Mouse (Mus musculus): ENCODE results near the gene Bsdc1. TPM values are rescaled to one million over a fixed set of nuclear protein-coding genes. Genes with fewer than 3 reads are reported as not detected.

The Bsdc1 gene
- polyA plus RNA-seq, 2 experiments, result 34.7 to 52.1 TPM

Other genes with a start within 250 kb of the Bsdc1 start
- 1.2 and 1.5 TPM in 2 replicates for gene C77080, start 200.2 kb upstream of the Bsdc1 start, polyA plus RNA-seq (2012; rRNA removed)
- gene C77080, start 200.2 kb upstream of the Bsdc1 start, polyA plus RNA-seq (2014; fragmentation: Nextera tagmentation; extraction: Ambion mirVana), result 0.74 and 0.91 TPM in 2 replicates
- 0.01 and 0.03 TPM in 2 replicates for gene Sync, start 174.0 kb upstream of the Bsdc1 start, polyA plus RNA-seq (2012; rRNA removed)
- 0.08 TPM in 1 of 2 replicates, not detected in the other for gene Sync, start 174.0 kb upstream of the Bsdc1 start, polyA plus RNA-seq (2014; fragmentation: Nextera tagmentation; extraction: Ambion mirVana)
- gene Rbbp4, start 126.2 kb upstream of the Bsdc1 start, polyA plus RNA-seq (2012; rRNA removed), result 45.8 and 60.8 TPM in 2 replicates
- 241 and 248 TPM in 2 replicates for gene Rbbp4, start 126.2 kb upstream of the Bsdc1 start, polyA plus RNA-seq (2014; fragmentation: Nextera tagmentation; extraction: Ambion mirVana)
- gene Zbtb8os, start 125.9 kb upstream of the Bsdc1 start, polyA plus RNA-seq (2012; rRNA removed), result 22.3 and 24.5 TPM in 2 replicates
- 33.2 and 33.8 TPM in 2 replicates for gene Zbtb8os, start 125.9 kb upstream of the Bsdc1 start, polyA plus RNA-seq (2014; fragmentation: Nextera tagmentation; extraction: Ambion mirVana)
- gene Zbtb8a, start 83.5 kb upstream of the Bsdc1 start, polyA plus RNA-seq (2012; rRNA removed), result 1.8 and 2.1 TPM in 2 replicates
- gene Zbtb8a, start 83.5 kb upstream of the Bsdc1 start, polyA plus RNA-seq (2014; fragmentation: Nextera tagmentation; extraction: Ambion mirVana), result 0.41 and 1.1 TPM in 2 replicates
- 0.31 and 0.39 TPM in 2 replicates for gene Zbtb8b, start 20.7 kb upstream of the Bsdc1 start, polyA plus RNA-seq (2012; rRNA removed)
- 0.80 and 0.91 TPM in 2 replicates for gene Zbtb8b, start 20.7 kb upstream of the Bsdc1 start, polyA plus RNA-seq (2014; fragmentation: Nextera tagmentation; extraction: Ambion mirVana)
- gene Tssk3, start 29.4 kb downstream of the Bsdc1 start, polyA plus RNA-seq (2012; rRNA removed), result not detected in 2 replicates
- not detected in 2 replicates for gene Tssk3, start 29.4 kb downstream of the Bsdc1 start, polyA plus RNA-seq (2014; fragmentation: Nextera tagmentation; extraction: Ambion mirVana)
- gene Fam229a, start 29.6 kb downstream of the Bsdc1 start, polyA plus RNA-seq (2012; rRNA removed), result 0.40 and 0.54 TPM in 2 replicates
- gene Fam229a, start 29.6 kb downstream of the Bsdc1 start, polyA plus RNA-seq (2014; fragmentation: Nextera tagmentation; extraction: Ambion mirVana), result 0.37 and 0.44 TPM in 2 replicates
- gene Marcksl1, start 52.0 kb downstream of the Bsdc1 start, polyA plus RNA-seq (2012; rRNA removed), result 30.6 and 34.8 TPM in 2 replicates
- gene Marcksl1, start 52.0 kb downstream of the Bsdc1 start, polyA plus RNA-seq (2014; fragmentation: Nextera tagmentation; extraction: Ambion mirVana), result 38.2 and 42.0 TPM in 2 replicates
- gene Hdac1, start 81.1 kb downstream of the Bsdc1 start, polyA plus RNA-seq (2012; rRNA removed), result 59.4 and 76.5 TPM in 2 replicates
- gene Hdac1, start 81.1 kb downstream of the Bsdc1 start, polyA plus RNA-seq (2014; fragmentation: Nextera tagmentation; extraction: Ambion mirVana), result 107 and 114 TPM in 2 replicates
- 2.7 and 3.1 TPM in 2 replicates for gene Lck, start 112.1 kb downstream of the Bsdc1 start, polyA plus RNA-seq (2012; rRNA removed)
- gene Lck, start 112.1 kb downstream of the Bsdc1 start, polyA plus RNA-seq (2014; fragmentation: Nextera tagmentation; extraction: Ambion mirVana), result 3.9 TPM in 2 replicates
- gene Fam167b, start 117.0 kb downstream of the Bsdc1 start, polyA plus RNA-seq (2012; rRNA removed), result 7.6 TPM in 2 replicates
- 5.4 and 5.8 TPM in 2 replicates for gene Fam167b, start 117.0 kb downstream of the Bsdc1 start, polyA plus RNA-seq (2014; fragmentation: Nextera tagmentation; extraction: Ambion mirVana)
- 223 and 242 TPM in 2 replicates for gene Eif3i, start 139.1 kb downstream of the Bsdc1 start, polyA plus RNA-seq (2012; rRNA removed)
- 201 and 225 TPM in 2 replicates for gene Eif3i, start 139.1 kb downstream of the Bsdc1 start, polyA plus RNA-seq (2014; fragmentation: Nextera tagmentation; extraction: Ambion mirVana)
- gene Tmem234, start 139.1 kb downstream of the Bsdc1 start, polyA plus RNA-seq (2012; rRNA removed), result 78.5 and 84.2 TPM in 2 replicates
- gene Tmem234, start 139.1 kb downstream of the Bsdc1 start, polyA plus RNA-seq (2014; fragmentation: Nextera tagmentation; extraction: Ambion mirVana), result 108 and 129 TPM in 2 replicates
- gene Dcdc2b, start 152.7 kb downstream of the Bsdc1 start, polyA plus RNA-seq (2012; rRNA removed), result 0.28 and 0.47 TPM in 2 replicates
- gene Dcdc2b, start 152.7 kb downstream of the Bsdc1 start, polyA plus RNA-seq (2014; fragmentation: Nextera tagmentation; extraction: Ambion mirVana), result 0.19 and 0.61 TPM in 2 replicates
- gene Iqcc, start 157.5 kb downstream of the Bsdc1 start, polyA plus RNA-seq (2012; rRNA removed), result 6.2 and 8.8 TPM in 2 replicates
- 7.0 and 9.2 TPM in 2 replicates for gene Iqcc, start 157.5 kb downstream of the Bsdc1 start, polyA plus RNA-seq (2014; fragmentation: Nextera tagmentation; extraction: Ambion mirVana)
- 5.7 and 12.0 TPM in 2 replicates for gene Ccdc28b, start 162.4 kb downstream of the Bsdc1 start, polyA plus RNA-seq (2012; rRNA removed)
- 11.0 and 12.4 TPM in 2 replicates for gene Ccdc28b, start 162.4 kb downstream of the Bsdc1 start, polyA plus RNA-seq (2014; fragmentation: Nextera tagmentation; extraction: Ambion mirVana)
- gene Txlna, start 179.5 kb downstream of the Bsdc1 start, polyA plus RNA-seq (2012; rRNA removed), result 12.2 and 17.0 TPM in 2 replicates
- gene Txlna, start 179.5 kb downstream of the Bsdc1 start, polyA plus RNA-seq (2014; fragmentation: Nextera tagmentation; extraction: Ambion mirVana), result 26.3 and 30.3 TPM in 2 replicates
- 8.9 and 10.1 TPM in 2 replicates for gene Kpna6, start 211.2 kb downstream of the Bsdc1 start, polyA plus RNA-seq (2012; rRNA removed)
- gene Kpna6, start 211.2 kb downstream of the Bsdc1 start, polyA plus RNA-seq (2014; fragmentation: Nextera tagmentation; extraction: Ambion mirVana), result 5.4 and 7.1 TPM in 2 replicates
- 9.3 and 11.3 TPM in 2 replicates for gene Tmem39b, start 235.3 kb downstream of the Bsdc1 start, polyA plus RNA-seq (2012; rRNA removed)
- 5.5 and 6.0 TPM in 2 replicates for gene Tmem39b, start 235.3 kb downstream of the Bsdc1 start, polyA plus RNA-seq (2014; fragmentation: Nextera tagmentation; extraction: Ambion mirVana)